Mouse (Mus musculus) lung, postnatal 14 days (tissue): ENCODE results near the gene Dennd1a.

Experiments used
- DNase-seq: peaks from one replicate; pipeline ENCODE4 v3.0.0; 2021

The Dennd1a gene

GRCm38 (mm10) chr2:37766027-37766761, 521.0 kb downstream of the Dennd1a start:
- peak; percentile 34 for DNase-seq

- DNase-seq: no peak
Measured at GRCm38 (mm10) chr2:37765082-37765483, 522.1 kb downstream of the Dennd1a start.

- no peak for DNase-seq
Measured at GRCm38 (mm10) chr2:37764514-37764913, 522.7 kb downstream of the Dennd1a start.

GRCm38 (mm10) chr2:37763638-37764037, 523.6 kb downstream of the Dennd1a start:
- DNase-seq: no peak

GRCm38 (mm10) chr2:37760633-37761032, 526.6 kb downstream of the Dennd1a start:
- no peak for DNase-seq

- DNase-seq: peak; percentile 32
Measured at GRCm38 (mm10) chr2:37758343-37759015, 528.7 kb downstream of the Dennd1a start.

GRCm38 (mm10) chr2:37757784-37758183, 529.4 kb downstream of the Dennd1a start:
- no peak for DNase-seq

GRCm38 (mm10) chr2:37757016-37757415, 530.2 kb downstream of the Dennd1a start:
- no peak for DNase-seq

- DNase-seq: no peak
Measured at GRCm38 (mm10) chr2:37756220-37756930, 530.8 kb downstream of the Dennd1a start.

GRCm38 (mm10) chr2:37751114-37751513, 536.1 kb downstream of the Dennd1a start:
- DNase-seq: no peak

- DNase-seq: no peak
Measured at GRCm38 (mm10) chr2:37749323-37749722, 537.9 kb downstream of the Dennd1a start.
